In the genomic region with DNA sequence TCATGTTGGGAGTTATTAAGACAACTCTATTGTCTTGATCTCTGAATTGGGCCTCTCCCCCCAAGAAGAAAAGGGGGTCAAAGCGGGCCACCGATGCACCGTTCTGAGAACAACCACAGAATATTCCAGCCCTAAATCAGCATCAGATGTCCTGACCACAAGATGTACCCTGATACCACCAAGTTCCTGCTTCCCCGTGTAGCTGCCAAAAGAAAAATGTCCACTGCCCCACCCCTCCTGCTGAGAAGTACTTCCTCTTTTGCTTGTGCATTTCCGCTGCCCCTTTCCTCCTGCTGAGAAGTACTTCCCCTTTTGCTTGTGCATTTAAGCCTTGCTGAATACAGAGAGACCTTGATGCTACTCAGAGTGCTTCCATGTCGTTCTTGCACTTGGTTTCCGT, we compare ENCODE assay signal across 23 mouse cellular contexts. TPM values are rescaled to one million over a fixed set of nuclear protein-coding genes. Genes with fewer than 3 reads are reported as not detected.
DNase-seq lines count a peak whose midpoint lies in the region; ATAC-seq and TF ChIP-seq lines count a peak whose summit lies in the region.
"Not testable (repeated sequence)": the region's sequence is repeated elsewhere in the genome, so short reads cannot be mapped to it uniquely, and the experiment has no call there.
"Had no signal": no experiment of that assay in that cellular context is flagged by ENCODE, and none has a peak within 500 bp of the region (broad histone marks: within the 10 kb centered on the region; RNA-seq: fewer than 3 reads in every experiment).

No protein-coding gene starts in this region.

- TF ChIP-seq CTCF in MEL (IDR thresholded peaks at IDR 0.05 in 2 of 3, conservative IDR thresholded peaks at IDR 0.05 in 1 of 3; ENCODE audit: control insufficient read depth in 1 of 3, insufficient read depth in 1 of 3, low read depth in 2 of 3, low read length in 3 of 3, poor library complexity in 1 of 3, severe bottlenecking in 1 of 3); lung, postnatal 0 days (IDR thresholded peaks at IDR 0.05): not testable (repeated sequence)

- ATAC-seq in lung, postnatal 0 days: not testable (repeated sequence)

- not testable (repeated sequence) for H3K4me1 ChIP-seq in MEL (ENCODE audit: control insufficient read depth in 1 of 2, insufficient read depth in 2 of 2, low read length in 2 of 2); lung, postnatal 0 days (ENCODE audit: insufficient read depth, low read depth, low read length)

- not testable (repeated sequence) for H3K27ac ChIP-seq in MEL (ENCODE audit: control insufficient read depth, low read depth, low read length); lung, postnatal 0 days (ENCODE audit: low read length)

- not testable (repeated sequence) for H3K9me3 ChIP-seq in MEL (replicated peaks; ENCODE audit: insufficient read depth, low read length); lung, postnatal 0 days (ENCODE audit: low read length)

- not testable (repeated sequence) for H3K27me3 ChIP-seq in MEL (ENCODE audit: control insufficient read depth in 1 of 2, insufficient read depth in 2 of 2, low read length in 2 of 2); lung, postnatal 0 days (replicated peaks; ENCODE audit: insufficient read depth, low read length)

- not testable (repeated sequence) for TF ChIP-seq POLR2A in MEL (IDR thresholded peaks at IDR 0.05; ENCODE audit: control insufficient read depth in 1 of 2, insufficient read depth in 1 of 2, low read depth in 1 of 2, low read length in 2 of 2, poor library complexity in 1 of 2)

- H3K9ac ChIP-seq in MEL (ENCODE audit: control insufficient read depth, low read depth, low read length, poor library complexity, severe bottlenecking); lung, postnatal 0 days (replicated peaks; ENCODE audit: low read depth): not testable (repeated sequence)

- H3K36me3 ChIP-seq in MEL (ENCODE audit: control insufficient read depth in 1 of 2, insufficient read depth in 2 of 2, low read length in 2 of 2); lung, postnatal 0 days (ENCODE audit: insufficient read depth, low read length): not testable (repeated sequence)

- TF ChIP-seq RAD21 in MEL (IDR thresholded peaks at IDR 0.05; ENCODE audit: low read depth, low read length): not testable (repeated sequence)

- not testable (repeated sequence) for TF ChIP-seq EP300 in MEL (IDR thresholded peaks at IDR 0.05; ENCODE audit: low read depth in 1 of 2, low read length in 2 of 2); lung, postnatal 0 days (IDR thresholded peaks at IDR 0.05)

- H3K4me2 ChIP-seq in lung, postnatal 0 days (replicated peaks; ENCODE audit: low read depth, low read length): not testable (repeated sequence)

- WGBS in lung, postnatal 0 days: 88% methylated on average over 7 of the region's 7 CpGs

- H3K79me2 ChIP-seq in MEL (ENCODE audit: control insufficient read depth, insufficient read depth, low read length, poor library complexity): not testable (repeated sequence)

- H3K4me3 ChIP-seq in MEL (ENCODE audit: control insufficient read depth in 1 of 2, insufficient read depth in 1 of 2, low read depth in 2 of 2, low read length in 2 of 2); lung, postnatal 0 days (ENCODE audit: low read depth, low read length): not testable (repeated sequence)

- peak; percentile 23 for DNase-seq in A20 (ENCODE audit: low read depth, low spot score)
- peak; percentile 32 for DNase-seq in MEL (ENCODE audit: low read depth, low spot score)
- DNase-seq in R1 (ENCODE audit: low read depth, low spot score): peak; percentile 27
- peak; percentile 19 for DNase-seq in gastrocnemius, postnatal 25 days
- DNase-seq in lung, postnatal 0 days (ENCODE audit: low spot score): peak; percentile 0

RNA-seq across cellular contexts. Expression of gene Spin2f, which starts 41.6 kb away (rescaled TPM):
- not detected in 2 replicates for total RNA-seq in MEL (2012; rRNA removed)
- not detected for polyA plus RNA-seq in MEL (2012; ENCODE audit: insufficient read depth in 1 of 2, insufficient read length in 2 of 2, low read depth in 1 of 2, low replicate concordance in 2 of 2, missing spikeins in 1 of 2)
- total RNA-seq in gastrocnemius, postnatal 25 days (2021): not detected
- not detected in 2 replicates for polyA plus RNA-seq in lung, postnatal 0 days (2015; fragmentation: Nextera tagmentation; extraction: Ambion mirVana)
- total RNA-seq: adrenal gland, adult 2 months; adrenal gland, postnatal 10 days; adrenal gland, postnatal 25 days; adrenal gland, postnatal 4 days; common myeloid progenitor, adult 5-6 weeks had no signal
- polyA plus RNA-seq: adrenal gland, adult 2 months; brain, embryonic 14.5 days; C2C12; embryonic facial prominence, embryonic 11.5 days; embryonic facial prominence, embryonic 13.5 days; embryonic facial prominence, embryonic 15.5 days; erythroblast, embryonic 14.5 days; forebrain, embryonic 10.5 days; forebrain, embryonic 12.5 days; forebrain, embryonic 14.5 days; forebrain, embryonic 16.5 days; frontal cortex, adult 2 months; G1E; Patski had no signal
